Mouse (Mus musculus) thymus, adult 2 months (tissue): ENCODE data around the gene Mrm3.

ENCODE experiments used
- CTCF ChIP-seq: fragments of 200-500 bp; IDR thresholded peaks from 2 replicates; pipeline ENCODE4 v1.5.1; 2012; ENCODE audit warnings: mild to moderate bottlenecking, control low read depth, low read length, moderate library complexity, borderline replicate concordance; ENCODE audit not compliant: control insufficient read depth, poor library complexity, insufficient read depth; ENCODE audit errors: extremely low read depth
- POLR2A ChIP-seq: fragments of 200-500 bp; IDR thresholded peaks from 2 replicates; pipeline ENCODE4 v1.6.1; 2012; ENCODE audit warnings: mild to moderate bottlenecking, low read length, control low read depth, moderate library complexity; ENCODE audit not compliant: control insufficient read depth, poor library complexity, insufficient read depth; ENCODE audit errors: extremely low read depth

- TF ChIP-seq POLR2A (no peak), CTCF (no peak)
Observed at GRCm38 (mm10) chr11:76262611-76263351, 19.3 kb downstream of the Mrm3 start.
